In genomic region chr15:12473596-12473995, GRCm38 (mm10) we compare ENCODE assay signal across 23 mouse cellular contexts.
"Had no signal": no experiment of that assay in that cellular context is flagged by ENCODE, and none has a peak within 500 bp of the region (broad histone marks: within the 10 kb centered on the region; RNA-seq: fewer than 3 reads in every experiment).

No protein-coding gene starts in this region.

- DNase-seq: kidney, adult 9 months; kidney, postnatal 14 days; kidney, postnatal 4 days; left cerebral cortex, postnatal 4 days; liver, postnatal 0 days; lung, embryonic 14.5 days; right cerebral cortex, adult 18-20 months; right cerebral cortex, postnatal 14 days; right cerebral cortex, postnatal 4 days; spleen, adult 18-20 months; thymus, adult 2 months; thymus, postnatal 14 days; thymus, postnatal 4 days had no signal

- H3K27ac ChIP-seq: limb, embryonic 12.5 days; limb, embryonic 15.5 days; liver, embryonic 14.5 days; macrophage; midbrain, embryonic 12.5 days; midbrain, embryonic 15.5 days; neural tube, embryonic 13.5 days; stomach, embryonic 15.5 days had no signal

- ATAC-seq: liver, postnatal 0 days; lung, postnatal 0 days; midbrain, embryonic 15.5 days had no signal

- H3K4me3 ChIP-seq: limb, embryonic 12.5 days; limb, embryonic 15.5 days; midbrain, embryonic 12.5 days; midbrain, embryonic 15.5 days; myocyte; neural tube, embryonic 13.5 days; stomach, embryonic 15.5 days had no signal
